Mouse (Mus musculus) lung, embryonic 14.5 days (tissue): Measurements from ENCODE around the gene Rab3ip. TPM values are rescaled to one million over a fixed set of nuclear protein-coding genes. Genes with fewer than 3 reads are reported as not detected.

ENCODE experiments used
- ATAC-seq: fragments of 200-750 bp; cut with Nextera tagmentation; 2 replicates; pipeline ENCODE4 v1.8.0; 2017; ENCODE audit warnings: mild to moderate bottlenecking, moderate TSS enrichment, moderate library complexity; ENCODE audit not compliant: insufficient read depth
- DNase-seq: peaks from one replicate; pipeline ENCODE4 v3.0.0-alpha.2; 2015
- H3K27ac ChIP-seq: fragments of 300-500 bp; sonication (generic); 2 replicates; pipeline ENCODE4 v1.5.1; 2014; ENCODE audit warnings: low read depth, mild to moderate bottlenecking, moderate library complexity
- H3K27me3 ChIP-seq: fragments of 300-500 bp; sonication (generic); 2 replicates; pipeline ENCODE4 v1.6.1; 2014; ENCODE audit warnings: low read length, control low read depth; ENCODE audit not compliant: insufficient read depth
- H3K36me3 ChIP-seq: fragments of 300-500 bp; sonication (generic); 2 replicates; pipeline ENCODE4 v1.6.1; 2014; ENCODE audit warnings: control low read depth; ENCODE audit not compliant: insufficient read depth
- H3K4me1 ChIP-seq: fragments of 300-500 bp; sonication (generic); 2 replicates; pipeline ENCODE4 v1.6.1; 2014; ENCODE audit warnings: antibody characterized with exemption, control low read depth; ENCODE audit not compliant: insufficient read depth
- H3K4me2 ChIP-seq: fragments of 300-500 bp; sonication (generic); 2 replicates; pipeline ENCODE4 v1.6.1; 2014; ENCODE audit warnings: mild to moderate bottlenecking
- H3K4me3 ChIP-seq: fragments of 300-500 bp; sonication (generic); 2 replicates; pipeline ENCODE4 v1.5.1; 2014; ENCODE audit warnings: low read depth, low read length
- H3K9ac ChIP-seq: fragments of 300-500 bp; sonication (generic); 2 replicates; pipeline ENCODE4 v1.6.1; 2014
- H3K9me3 ChIP-seq: fragments of 300-500 bp; sonication (generic); 2 replicates; pipeline ENCODE4 v1.6.1; 2016; ENCODE audit warnings: low read depth, low read length, control low read depth
- CTCF ChIP-seq: IDR thresholded peaks from 2 replicates; pipeline ENCODE4 v1.5.1; 2016; ENCODE audit warnings: antibody characterized with exemption, low read depth
- WGBS: fragments of 180-500 bp; shearing (Covaris S2); extraction: QIAGEN DNeasy Blood & Tissue Kit; methylation state at CpG from one replicate; pipeline ENCODE4 v1.1.7; 2014; 5-methylcytosine and 5-hydroxymethylcytosine counted together
- polyA plus RNA-seq: library from polyadenylated mRNA; unstranded; fragments of >200 nt; fragmentation: Nextera tagmentation; extraction: Ambion mirVana; gene quantifications from 2 replicates; pipeline ENCODE4 v1.2.1, GENCODE M21; 2014

Rab3ip gene
- polyA plus RNA-seq, 1 experiment from 2014 or later: 30.1 TPM

DNA sequence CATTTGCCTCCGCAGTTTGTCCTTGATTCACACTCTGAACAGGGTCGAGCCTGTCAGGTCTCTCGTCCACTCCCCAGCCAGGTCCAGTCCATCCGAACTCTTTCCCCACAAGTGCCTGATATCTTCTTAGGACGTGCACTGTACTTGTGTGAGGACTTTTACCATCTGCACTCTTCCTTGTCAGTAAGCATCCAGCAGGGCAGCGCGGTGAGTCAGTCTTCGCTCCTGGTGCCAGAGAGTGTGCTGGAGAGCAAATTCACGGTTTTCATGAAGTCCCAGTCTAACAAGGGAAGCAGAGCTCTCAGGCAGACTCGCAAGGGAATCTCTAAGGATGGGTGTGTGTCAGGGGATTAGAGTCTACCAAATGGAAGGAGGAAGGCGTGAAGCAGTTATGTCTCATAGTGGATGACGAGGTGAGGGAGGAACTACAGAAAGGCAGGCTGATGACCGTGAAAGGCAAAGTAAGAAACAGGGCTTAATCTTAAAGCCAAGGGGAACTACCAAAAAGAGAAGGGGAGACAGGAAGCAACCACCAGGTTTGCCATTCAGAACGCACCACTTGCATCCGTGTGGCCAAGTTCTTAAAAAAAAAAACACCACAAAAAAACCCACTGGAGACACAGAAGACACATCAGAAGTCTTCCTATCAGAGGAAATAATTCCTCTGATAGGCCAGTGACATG is 18.9 kb downstream of the Rab3ip start:
- Histone ChIP-seq H3K9ac (no peak overlapping the region), H3K36me3 (peaks cover 41% of the 10 kb centered on the region), H3K4me2 (no peak overlapping the region), H3K27me3 (no peaks in the 10 kb centered on the region), H3K4me1 (no peaks in the 10 kb centered on the region), H3K27ac (no peak overlapping the region), H3K9me3 (no peaks in the 10 kb centered on the region), H3K4me3 (no peak overlapping the region)
- WGBS: 79% methylated on average over 15 of the region's 15 CpGs
- DNase-seq: no peak
- ATAC-seq: no peak
- TF ChIP-seq CTCF: no peak

DNA sequence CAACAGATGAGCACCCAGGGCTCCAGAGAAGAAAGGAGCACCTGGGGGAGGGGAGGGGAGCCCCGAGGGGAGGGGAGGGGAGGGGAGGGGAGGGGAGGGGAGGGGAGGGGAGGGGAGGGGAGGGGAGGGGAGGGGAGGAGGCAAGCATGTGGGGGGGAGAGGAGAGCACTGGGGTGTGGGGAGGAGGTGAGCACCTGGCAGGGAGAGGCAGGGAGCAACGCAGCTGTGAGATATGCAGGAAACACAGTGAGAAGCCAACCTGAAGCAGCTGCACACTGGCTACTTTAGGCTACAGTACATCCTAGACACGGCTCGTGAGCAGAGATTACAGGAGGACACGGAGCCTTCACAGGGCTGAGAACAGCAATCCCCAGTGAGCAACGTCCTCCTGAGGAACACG is 19.6 kb downstream of the Rab3ip start:
- DNase-seq: no peak
- ATAC-seq: no peak
- no peaks in the 10 kb centered on the region for H3K27me3 ChIP-seq
- no peak overlapping the region for H3K9ac ChIP-seq
- no peak overlapping the region for H3K4me3 ChIP-seq
- H3K27ac ChIP-seq: no peak overlapping the region
- no peaks in the 10 kb centered on the region for H3K9me3 ChIP-seq
- TF ChIP-seq CTCF: no peak
- H3K4me1 ChIP-seq: no peaks in the 10 kb centered on the region
- no peak overlapping the region for H3K4me2 ChIP-seq
- H3K36me3 ChIP-seq: peaks cover 40% of the 10 kb centered on the region
- 66% methylated on average over 6 of the region's 7 CpGs for WGBS

DNA sequence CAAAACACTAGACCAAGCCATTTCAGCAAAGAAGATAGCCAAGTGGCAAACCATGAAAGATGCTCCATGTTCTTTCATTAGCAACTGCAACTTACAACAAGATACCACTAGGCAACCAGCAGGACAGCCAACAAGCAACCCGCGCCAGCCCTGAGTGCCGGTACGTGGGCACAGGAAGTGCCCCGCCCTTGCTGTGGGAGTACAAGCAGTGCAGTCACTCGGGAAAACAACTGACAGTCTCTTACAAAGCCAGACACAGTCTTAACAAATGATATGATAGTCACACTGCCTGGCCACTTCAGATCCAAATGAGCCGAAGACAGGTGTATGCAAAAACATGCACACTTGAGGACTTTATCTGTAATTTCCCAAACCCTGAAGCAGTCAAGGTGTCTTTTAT is 20.1 kb downstream of the Rab3ip start:
- ATAC-seq: no peak
- no peaks in the 10 kb centered on the region for H3K9me3 ChIP-seq
- no peak overlapping the region for H3K9ac ChIP-seq
- no peaks in the 10 kb centered on the region for H3K4me1 ChIP-seq
- peaks cover 41% of the 10 kb centered on the region for H3K36me3 ChIP-seq
- no peak for TF ChIP-seq CTCF
- no peak overlapping the region for H3K4me3 ChIP-seq
- H3K4me2 ChIP-seq: no peak overlapping the region
- WGBS: 70% methylated on average over 7 of the region's 7 CpGs
- DNase-seq: no peak
- no peak overlapping the region for H3K27ac ChIP-seq
- H3K27me3 ChIP-seq: no peaks in the 10 kb centered on the region

DNA sequence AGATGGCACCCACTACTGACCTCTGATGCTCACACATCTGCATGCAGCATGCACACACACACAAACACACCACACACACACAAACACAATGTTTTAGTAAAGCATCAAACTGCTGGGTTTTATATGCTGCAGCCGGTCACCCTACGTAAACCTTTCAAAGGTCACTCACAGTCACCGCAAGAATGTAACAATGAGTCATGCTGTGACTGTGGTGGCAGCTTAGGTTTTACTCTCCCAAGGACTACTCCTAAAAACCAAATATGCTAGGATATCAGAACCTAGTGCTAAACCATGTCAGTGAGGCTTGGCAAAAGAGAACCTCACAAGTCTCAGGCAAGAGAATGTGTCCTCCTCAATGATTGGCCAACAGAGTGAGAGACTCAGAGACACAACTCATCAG is 21.7 kb downstream of the Rab3ip start:
- no peaks in the 10 kb centered on the region for H3K9me3 ChIP-seq
- H3K4me1 ChIP-seq: no peaks in the 10 kb centered on the region
- H3K36me3 ChIP-seq: peaks cover 49% of the 10 kb centered on the region
- DNase-seq (no peak), ATAC-seq (no peak)
- no peak overlapping the region for H3K4me3 ChIP-seq
- no peak for TF ChIP-seq CTCF
- H3K4me2 ChIP-seq: no peak overlapping the region
- WGBS: 88% methylated on average over 3 of the region's 3 CpGs
- no peak overlapping the region for H3K9ac ChIP-seq
- no peak overlapping the region for H3K27ac ChIP-seq
- H3K27me3 ChIP-seq: no peaks in the 10 kb centered on the region

DNA sequence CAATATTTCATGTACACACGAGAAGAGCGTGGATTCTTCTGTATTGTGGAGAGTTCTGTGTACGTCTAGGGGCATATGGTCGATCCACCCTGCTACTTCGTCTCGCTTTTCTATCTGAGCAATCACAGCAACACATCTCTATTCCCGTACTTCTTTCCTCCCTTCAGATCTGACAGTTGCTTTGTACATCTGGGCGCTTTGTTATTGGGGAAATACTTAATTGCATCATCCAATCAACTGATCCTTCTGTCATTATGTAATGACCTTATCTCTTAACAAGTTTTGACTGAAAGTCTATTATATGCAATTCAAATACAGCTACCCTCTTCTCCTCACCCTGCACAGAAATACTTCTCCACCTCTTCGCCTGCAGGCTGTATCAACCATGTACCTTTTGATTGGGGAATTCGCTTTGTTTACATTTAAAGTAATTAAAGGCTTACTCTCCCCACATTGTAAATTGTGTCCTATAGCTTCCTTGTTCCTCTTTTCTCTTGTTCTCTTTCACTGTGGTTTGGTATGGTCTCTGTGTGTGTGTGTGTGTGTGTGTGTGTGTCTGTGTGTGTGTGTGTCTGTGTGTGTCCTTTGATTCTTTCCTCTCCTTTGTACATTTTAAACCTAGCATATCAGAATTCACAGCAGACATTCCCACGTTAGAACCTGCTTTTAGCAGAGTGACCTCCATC is 24.0 kb downstream of the Rab3ip start:
- no peak overlapping the region for H3K27ac ChIP-seq
- H3K27me3 ChIP-seq: no peaks in the 10 kb centered on the region
- no peak overlapping the region for H3K4me3 ChIP-seq
- no peak overlapping the region for H3K4me2 ChIP-seq
- 80% methylated on average over 11 of the region's 11 CpGs for WGBS
- no peak for DNase-seq
- no peaks in the 10 kb centered on the region for H3K9me3 ChIP-seq
- no peak for TF ChIP-seq CTCF
- ATAC-seq: no peak
- no peak overlapping the region for H3K9ac ChIP-seq
- H3K36me3 ChIP-seq: peaks cover 46% of the 10 kb centered on the region
- no peaks in the 10 kb centered on the region for H3K4me1 ChIP-seq

DNA sequence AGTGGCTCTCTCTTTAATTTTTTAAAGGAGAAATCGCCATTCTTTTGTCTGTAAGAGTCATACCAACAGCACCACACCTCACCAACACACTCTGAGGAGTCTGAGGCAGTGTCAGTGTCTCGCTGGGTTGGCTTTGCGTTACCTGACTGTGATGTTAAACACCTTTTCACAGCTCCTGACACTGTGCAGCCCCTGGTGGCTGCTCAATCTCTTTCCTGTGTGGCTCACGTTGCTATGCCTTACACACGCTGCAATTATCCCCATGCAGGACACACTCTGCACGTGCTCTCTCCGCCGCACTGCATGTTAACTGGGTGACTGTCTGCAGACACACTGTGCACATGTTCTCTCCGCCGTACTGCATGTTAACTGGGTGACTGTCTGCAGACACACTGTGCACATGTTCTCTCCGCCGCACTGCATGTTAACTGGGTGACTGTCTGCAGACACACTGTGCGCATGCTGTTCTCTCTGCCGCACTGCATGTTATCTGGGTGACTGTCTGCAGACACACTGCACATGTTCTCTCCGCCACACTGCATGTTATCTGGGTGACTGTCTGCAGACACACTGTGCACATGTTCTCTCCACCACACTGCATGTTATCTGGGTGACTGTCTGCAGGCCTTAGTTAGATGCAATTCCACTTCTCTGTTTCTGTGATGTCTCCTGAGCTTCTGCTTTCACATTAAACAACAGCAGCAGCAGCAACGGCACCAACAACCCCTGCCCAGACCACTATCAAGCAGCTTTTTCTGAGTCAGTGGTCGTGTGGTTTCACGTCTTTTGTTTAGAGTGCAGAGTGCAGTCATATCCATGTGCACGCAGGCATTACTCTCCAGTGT is 26.7 kb downstream of the Rab3ip start:
- H3K9ac ChIP-seq: no peak overlapping the region
- 92% methylated on average over 19 of the region's 19 CpGs for WGBS
- DNase-seq (no peak), ATAC-seq (no peak)
- H3K4me2 ChIP-seq: no peak overlapping the region
- no peaks in the 10 kb centered on the region for H3K4me1 ChIP-seq
- no peak overlapping the region for H3K4me3 ChIP-seq
- peaks cover 49% of the 10 kb centered on the region for H3K36me3 ChIP-seq
- H3K27me3 ChIP-seq: no peaks in the 10 kb centered on the region
- no peak for TF ChIP-seq CTCF
- no peaks in the 10 kb centered on the region for H3K9me3 ChIP-seq
- H3K27ac ChIP-seq: no peak overlapping the region

DNA sequence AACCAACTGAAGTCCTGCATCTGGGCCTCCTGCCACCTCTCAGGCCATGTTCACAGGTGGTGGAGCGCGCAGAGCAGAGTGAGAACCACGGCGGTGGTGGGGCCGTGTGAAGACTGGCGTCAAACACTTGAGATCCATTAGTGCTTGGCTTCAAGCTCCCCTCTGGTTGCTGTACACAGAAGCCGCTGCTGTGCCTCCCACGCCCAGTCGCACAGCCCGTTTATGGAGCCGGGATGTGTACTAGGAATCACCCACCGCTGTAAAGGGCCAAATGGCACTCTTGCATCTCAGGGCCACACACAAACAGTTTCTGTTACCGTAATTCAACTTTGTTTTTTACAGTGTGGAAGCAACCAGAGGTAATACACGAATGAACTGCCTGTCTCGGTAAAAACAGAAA is 28.4 kb downstream of the Rab3ip start:
- no peak overlapping the region for H3K9ac ChIP-seq
- DNase-seq: no peak
- ATAC-seq: no peak
- no peak overlapping the region for H3K27ac ChIP-seq
- WGBS: 76% methylated on average over 15 of the region's 15 CpGs
- H3K9me3 ChIP-seq: no peaks in the 10 kb centered on the region
- no peaks in the 10 kb centered on the region for H3K27me3 ChIP-seq
- H3K36me3 ChIP-seq: peaks cover 45% of the 10 kb centered on the region
- H3K4me2 ChIP-seq: no peak overlapping the region
- H3K4me3 ChIP-seq: no peak overlapping the region
- no peak for TF ChIP-seq CTCF
- no peaks in the 10 kb centered on the region for H3K4me1 ChIP-seq
